Mouse (Mus musculus): ENCODE results near the gene Gm30191.

GRCm38 (mm10) chr4:134298626-134299497, 52.1 kb downstream of the Gm30191 start:
- TF ChIP-seq CTCF (IDR thresholded peaks at IDR 0.05; ENCODE audit: low read depth) (no peak), EP300 (IDR thresholded peaks at IDR 0.05; ENCODE audit: low read depth) (no peak)

Measured in heart, postnatal 0 days (tissue).